Mouse (Mus musculus) thymus, adult 18-20 months (tissue): ENCODE data around the gene Olfr981.
"Not testable (repeated sequence)": the region's sequence is repeated elsewhere in the genome, so short reads cannot be mapped to it uniquely, and the experiment has no call there.

Source experiments
- DNase-seq, 2 experiments: peaks; one replicate each; pipeline ENCODE4 v3.0.0; 2022; ENCODE audit warnings: mixed read lengths in 2 of 2

The Olfr981 gene

GRCm38 (mm10) chr9:40021164-40021563, at the start of gene Olfr981:
TSS of gene Olfr981 (plus strand) at chr9:40021464.
- no peak for DNase-seq

GRCm38 (mm10) chr9:39976581-39977145, 44.6 kb upstream of the Olfr981 start:
- DNase-seq = not testable (repeated sequence)

GRCm38 (mm10) chr9:39991813-39992212, 29.5 kb upstream of the Olfr981 start, which contains the start of gene Olfr978:
TSS of gene Olfr978 (plus strand) at chr9:39992113.
- DNase-seq = no peak

- no peak for DNase-seq
Observed at GRCm38 (mm10) chr9:40003365-40003764, 17.9 kb upstream of the Olfr981 start, which contains the start of gene Olfr979. TSS of gene Olfr979 (minus strand) at chr9:40003465.

- no peak for DNase-seq
Observed at GRCm38 (mm10) chr9:40009482-40009881, 11.8 kb upstream of the Olfr981 start, which contains the start of gene Olfr980. TSS of gene Olfr980 (minus strand) at chr9:40009582.

- DNase-seq = no peak
Observed at GRCm38 (mm10) chr9:40050138-40050537, 28.9 kb downstream of the Olfr981 start.

GRCm38 (mm10) chr9:40073529-40073928, 52.3 kb downstream of the Olfr981 start, which contains the start of gene Olfr982:
TSS of gene Olfr982 (plus strand) at chr9:40073829.
- DNase-seq = no peak
